Mouse (Mus musculus) small intestine, adult 2 months (tissue): ENCODE results near the gene Tiam2.

ENCODE experiments used
- CTCF ChIP-seq: fragments of 200-500 bp; IDR thresholded peaks from 2 replicates; pipeline ENCODE4 v1.5.1; 2012; ENCODE audit warnings: low read depth, mild to moderate bottlenecking, control low read depth, inconsistent platforms, low read length, moderate library complexity, mixed read lengths; ENCODE audit not compliant: insufficient replicate concordance, insufficient read length; ENCODE audit errors: extremely low read depth
- POLR2A ChIP-seq: fragments of 200-500 bp; IDR thresholded peaks from 2 replicates; pipeline ENCODE4 v1.6.1; 2012; ENCODE audit warnings: low read depth, mild to moderate bottlenecking, control low read depth, inconsistent platforms, low read length, moderate library complexity

GRCm38 (mm10) chr17:3315581-3315980, 10.8 kb upstream of the Tiam2 start:
- TF ChIP-seq POLR2A (no peak), CTCF (no peak)
